Mouse (Mus musculus) ovary, postnatal 10 days (tissue): ENCODE measurements around the gene Plekho2.

Source experiments
- DNase-seq: peaks from one replicate; pipeline ENCODE4 v3.0.0; 2022; ENCODE audit warnings: low spot score

Plekho2 gene

GRCm38 (mm10) chr9:65552711-65553110 is 27.1 kb downstream of the Plekho2 start:
- no peak for DNase-seq

- DNase-seq = no peak
These were observed 27.7 kb downstream of the Plekho2 start for GRCm38 (mm10) chr9:65552141-65552540.

DNA sequence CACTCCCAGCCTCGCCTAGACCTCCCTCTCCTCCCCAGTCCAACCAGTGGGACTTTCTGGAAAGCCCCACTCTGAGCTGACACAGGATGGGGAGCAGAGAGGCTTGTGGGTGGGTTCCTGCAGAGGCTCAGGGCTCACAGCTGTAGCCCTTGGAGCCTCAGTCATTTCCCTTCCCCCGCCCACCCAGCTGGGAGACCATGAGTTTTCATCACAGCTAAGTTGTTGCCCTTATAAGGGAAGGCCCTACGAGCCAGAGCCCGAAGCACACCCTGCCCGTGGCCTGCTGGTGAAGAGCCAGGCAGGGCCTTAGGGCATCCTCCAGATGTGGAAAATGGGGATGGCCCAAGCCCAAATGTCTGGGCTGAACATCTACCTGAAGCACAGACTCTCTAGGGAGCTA is 28.8 kb downstream of the Plekho2 start:
- DNase-seq = peak; percentile 58

DNA sequence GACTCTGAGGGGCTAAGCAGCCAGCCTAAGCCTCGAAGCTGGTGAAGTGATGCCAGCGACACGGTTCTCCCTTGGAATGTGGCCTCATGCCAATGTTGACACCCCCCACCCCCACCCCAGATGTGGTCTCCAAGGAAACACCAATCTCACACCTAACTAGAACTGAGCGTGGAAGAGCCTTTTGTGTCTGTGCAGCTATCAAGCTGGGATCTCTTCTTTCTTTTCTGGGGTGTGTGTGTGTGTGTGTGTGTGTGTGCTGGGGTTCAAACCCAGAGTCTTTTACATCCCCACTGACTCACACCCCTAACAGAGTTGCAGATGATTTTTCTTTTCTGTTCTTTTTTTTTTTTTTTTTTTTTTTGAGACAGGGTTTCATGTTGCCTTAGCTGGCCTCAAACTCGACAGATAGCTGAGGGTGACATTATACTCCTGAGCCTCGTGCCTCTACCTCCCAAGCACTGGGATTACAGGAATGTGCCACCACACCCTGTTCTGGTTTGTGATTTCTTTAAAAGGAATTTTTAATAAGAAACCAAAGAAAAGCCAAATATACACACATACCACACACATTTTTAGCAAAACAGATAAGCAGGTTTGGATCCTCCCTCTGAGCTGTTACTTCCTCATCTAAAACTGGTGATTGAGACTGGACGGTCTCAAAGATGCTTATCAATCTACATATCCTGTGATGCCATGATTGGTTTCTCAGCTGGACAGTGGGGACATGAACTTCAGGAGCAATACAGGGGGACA is 29.6 kb downstream of the Plekho2 start:
- DNase-seq = no peak

DNA sequence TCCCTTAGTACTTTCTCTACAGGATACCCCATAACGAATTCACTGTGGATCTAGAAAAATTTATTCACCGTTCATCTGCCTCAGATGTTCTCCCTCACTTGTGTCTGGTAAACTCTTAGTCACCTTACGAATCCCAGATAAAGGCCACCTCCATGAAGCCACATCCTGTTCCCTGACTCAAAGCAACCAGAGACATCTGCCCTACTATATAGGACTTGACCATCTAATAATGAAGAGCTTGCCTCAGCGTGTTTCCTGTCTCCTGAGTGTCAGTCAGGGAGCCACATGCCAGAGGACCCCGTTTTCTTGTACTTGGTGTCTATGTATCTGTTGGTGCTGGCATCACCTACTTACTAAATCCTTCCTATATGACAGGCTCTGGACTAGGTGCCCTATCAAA is 30.2 kb downstream of the Plekho2 start:
- DNase-seq = no peak

- no peak for DNase-seq
These were observed 30.7 kb downstream of the Plekho2 start for GRCm38 (mm10) chr9:65549139-65549538.

GRCm38 (mm10) chr9:65548311-65548710 is 31.5 kb downstream of the Plekho2 start:
- no peak for DNase-seq

GRCm38 (mm10) chr9:65547844-65548243 is 32.0 kb downstream of the Plekho2 start:
- no peak for DNase-seq

DNA sequence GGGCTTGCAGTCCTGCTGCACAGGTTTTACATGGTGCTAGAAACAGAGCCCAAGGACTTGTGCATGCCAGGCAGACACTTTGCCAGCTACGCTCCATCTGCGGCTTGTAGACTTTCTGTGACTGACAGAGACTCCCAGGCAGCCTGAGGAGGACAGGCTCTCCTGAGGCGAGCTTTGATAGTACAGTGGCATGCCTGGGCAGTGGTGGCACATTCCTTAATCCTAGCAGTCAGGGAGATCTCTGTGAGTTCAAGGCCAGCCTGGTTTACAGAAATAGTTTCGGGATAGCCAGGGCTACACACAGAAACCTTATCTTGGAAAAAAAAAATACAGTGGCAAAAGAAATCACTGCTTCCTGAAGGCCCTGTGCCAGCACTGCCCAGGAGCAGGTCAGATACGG is 32.7 kb downstream of the Plekho2 start:
- no peak for DNase-seq

DNA sequence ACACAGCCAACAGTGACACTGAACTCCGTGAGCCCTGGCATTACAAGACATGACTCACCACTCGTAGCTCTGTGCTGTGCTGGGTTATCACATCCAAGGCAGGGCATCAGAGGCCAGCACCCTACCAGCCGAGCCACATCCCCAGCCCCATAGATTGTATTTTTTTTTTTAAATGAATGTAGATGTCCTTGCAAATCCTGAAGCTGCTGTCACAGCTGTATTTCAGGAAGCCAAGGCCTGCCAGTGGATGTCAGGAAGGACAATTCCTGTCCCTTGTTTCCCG is 33.5 kb downstream of the Plekho2 start:
- DNase-seq = no peak

DNA sequence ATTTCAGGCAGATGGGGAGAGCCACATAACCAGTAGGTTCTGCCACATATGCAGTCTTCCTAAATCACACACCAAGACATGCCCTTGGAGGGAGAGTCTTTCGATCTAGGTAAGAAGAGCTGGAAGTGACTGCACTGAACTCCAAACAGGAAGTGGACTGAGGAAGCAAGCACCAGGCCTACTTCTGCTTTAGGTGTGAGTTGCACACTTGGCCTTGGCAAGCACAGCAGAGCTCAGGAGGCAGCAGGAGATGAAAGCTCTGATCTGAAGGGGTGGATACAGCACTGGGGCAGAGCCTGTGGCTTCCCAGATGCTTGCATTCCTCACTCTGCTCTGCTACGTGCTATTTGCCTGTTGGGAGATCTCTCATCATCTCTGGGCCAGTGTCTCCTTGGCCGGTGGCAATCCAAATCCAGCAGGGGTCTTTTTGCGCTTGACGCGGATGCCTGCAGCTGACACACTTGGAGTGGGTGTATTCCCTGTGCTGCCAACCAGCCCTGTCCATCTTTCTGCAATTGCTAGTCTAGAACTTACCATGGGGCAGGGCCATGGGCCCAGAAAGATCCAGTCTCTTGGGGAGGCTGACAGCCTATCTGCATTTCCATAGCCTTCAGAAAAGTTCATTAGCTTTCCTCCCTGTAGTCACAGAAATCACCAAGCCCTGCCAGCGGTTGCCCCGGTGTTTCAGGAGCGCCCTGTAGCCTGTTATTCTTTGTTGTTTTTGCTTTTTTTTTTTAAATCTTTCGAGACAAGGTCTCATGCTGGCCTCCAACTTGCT is 34.0 kb downstream of the Plekho2 start:
- no peak for DNase-seq

DNA sequence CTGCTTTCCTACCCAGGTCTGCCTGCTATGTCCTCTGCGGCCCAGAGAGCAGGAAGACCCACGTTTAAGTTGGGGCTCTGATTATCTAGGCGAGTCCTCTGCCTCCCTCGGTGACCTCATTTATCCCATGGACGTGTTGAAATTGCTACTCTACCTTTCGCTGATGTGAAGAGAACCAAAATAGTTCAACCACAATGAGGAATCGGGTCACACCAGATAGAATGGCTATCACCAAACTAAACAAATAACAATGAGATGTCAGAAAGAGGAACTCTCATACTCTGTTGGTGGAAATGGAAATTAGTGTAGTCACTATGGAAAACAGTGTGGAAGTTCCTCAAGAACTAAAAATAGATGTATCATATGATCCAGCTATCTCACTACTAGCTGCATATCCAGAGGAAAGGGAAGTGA is 37.7 kb downstream of the Plekho2 start:
- no peak for DNase-seq

DNA sequence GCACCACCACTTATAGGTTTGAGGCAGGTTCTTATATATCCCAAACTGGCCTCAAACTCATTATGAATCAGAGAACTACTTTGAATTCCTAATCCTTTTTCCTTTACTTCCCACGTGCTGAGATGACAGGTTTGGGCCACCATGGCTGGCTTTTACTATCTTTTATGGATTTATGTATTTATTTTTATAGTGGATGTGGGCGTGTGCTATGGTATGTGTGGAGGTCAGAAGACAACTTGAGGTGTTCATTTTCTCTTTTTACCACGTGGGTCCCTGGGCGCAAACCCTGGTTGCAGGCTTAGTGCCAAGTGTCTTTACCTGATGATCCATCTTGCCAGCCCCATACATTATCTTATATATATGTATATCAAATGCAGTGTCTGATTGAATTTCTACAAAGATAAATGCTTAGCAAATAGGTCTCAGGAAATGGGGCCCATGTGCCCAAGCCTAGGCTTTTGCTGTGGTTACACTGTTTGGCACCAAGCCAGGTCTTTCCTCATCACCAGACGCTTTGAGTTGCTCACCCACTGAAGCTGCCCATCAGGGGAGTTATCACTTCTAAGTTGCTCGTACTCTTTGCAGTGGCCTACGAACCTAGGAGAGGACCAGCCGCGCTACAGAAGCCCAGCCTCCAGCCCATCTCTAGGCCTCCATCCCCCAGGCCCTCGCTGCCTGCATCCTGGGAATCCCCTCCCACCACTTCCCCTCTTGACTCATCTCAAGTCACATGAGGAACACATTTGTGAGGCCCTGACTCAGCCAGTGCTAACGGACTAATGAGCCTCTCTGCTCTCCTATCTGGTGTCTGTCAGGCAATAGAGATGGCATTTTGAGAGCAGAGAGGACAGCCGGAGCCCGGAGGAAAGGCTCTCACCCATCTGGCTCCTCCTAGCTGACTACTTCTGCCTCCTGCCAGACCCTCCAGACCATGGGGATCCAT is 38.4 kb downstream of the Plekho2 start:
- no peak for DNase-seq

DNA sequence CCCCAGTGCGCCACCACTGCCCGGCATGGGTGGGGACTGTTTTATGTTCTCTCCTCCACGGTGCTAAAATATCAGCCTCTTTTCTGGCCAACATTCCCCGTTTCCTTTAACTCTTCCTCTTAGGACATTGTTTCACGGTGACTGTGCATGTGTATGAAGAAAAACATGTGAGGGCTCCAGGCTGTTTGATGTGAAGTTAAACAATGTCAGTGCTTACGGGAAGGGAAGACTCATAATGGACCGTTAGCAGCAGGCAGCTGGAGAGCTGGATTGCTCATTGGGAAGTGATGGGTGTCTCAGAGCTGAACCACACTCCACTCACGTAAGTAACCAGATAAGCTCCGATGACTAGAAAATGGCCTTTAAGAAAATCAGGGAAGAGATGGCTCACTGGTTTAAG is 40.1 kb downstream of the Plekho2 start:
- no peak for DNase-seq

- DNase-seq = no peak
These were observed 41.8 kb downstream of the Plekho2 start for GRCm38 (mm10) chr9:65537901-65538630.

GRCm38 (mm10) chr9:65536491-65536890 is 43.3 kb downstream of the Plekho2 start:
- no peak for DNase-seq

DNA sequence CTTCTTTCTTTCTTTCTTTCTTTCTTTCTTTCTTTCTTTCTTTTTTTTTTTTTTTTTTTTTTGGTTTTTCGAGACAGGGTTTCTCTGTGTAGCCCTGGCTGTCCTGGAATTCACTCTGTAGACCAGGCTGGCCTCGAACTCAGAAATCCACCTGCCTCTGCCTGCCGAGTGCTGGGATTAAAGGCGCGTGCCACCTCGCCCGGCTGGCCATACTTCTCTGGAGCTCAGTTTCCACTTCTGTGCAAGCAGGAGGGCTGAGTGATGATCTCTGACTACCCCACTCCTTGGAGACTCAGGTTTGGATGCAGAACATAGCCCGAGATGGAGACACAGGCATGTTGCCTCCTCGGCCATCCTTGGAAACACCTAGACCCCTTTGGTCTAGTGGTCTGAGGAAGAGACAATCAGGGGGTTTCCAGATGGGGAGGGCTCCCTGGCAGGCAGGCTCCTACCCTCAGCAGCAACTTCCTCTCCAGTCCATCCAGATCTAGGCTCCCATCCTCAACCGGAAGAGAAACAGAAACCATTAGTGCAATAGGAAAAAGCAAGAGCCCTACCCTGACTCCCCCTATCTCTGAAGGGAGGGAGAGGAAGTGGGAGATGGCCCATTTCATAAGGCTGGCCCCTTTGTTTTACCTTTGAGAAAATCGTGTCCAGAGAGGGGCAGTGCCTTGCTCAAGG is 43.9 kb downstream of the Plekho2 start:
- no peak for DNase-seq

GRCm38 (mm10) chr9:65535191-65535722 is 44.6 kb downstream of the Plekho2 start:
- no peak for DNase-seq

- DNase-seq = no peak
These were observed 45.7 kb downstream of the Plekho2 start for GRCm38 (mm10) chr9:65534111-65534510.

DNA sequence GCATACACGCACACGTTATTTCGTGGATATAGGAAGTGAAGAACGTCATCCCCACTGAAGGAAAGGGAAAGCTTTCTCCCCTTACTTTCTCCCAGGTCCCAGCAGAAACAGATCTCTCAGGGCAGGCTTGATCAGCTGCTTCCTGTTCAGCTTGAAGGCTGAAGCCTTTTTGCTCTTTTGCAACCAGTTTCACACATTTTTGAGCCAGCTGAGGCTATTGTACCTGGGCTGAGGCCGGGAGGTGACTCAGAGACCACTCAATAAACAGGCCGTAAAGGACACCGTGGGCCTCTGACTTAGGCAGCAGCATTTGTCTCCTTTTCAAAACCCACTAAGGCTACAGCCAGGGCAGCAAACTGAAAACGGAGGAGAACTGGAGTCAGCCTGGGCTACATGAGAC is 46.9 kb downstream of the Plekho2 start:
- no peak for DNase-seq

DNA sequence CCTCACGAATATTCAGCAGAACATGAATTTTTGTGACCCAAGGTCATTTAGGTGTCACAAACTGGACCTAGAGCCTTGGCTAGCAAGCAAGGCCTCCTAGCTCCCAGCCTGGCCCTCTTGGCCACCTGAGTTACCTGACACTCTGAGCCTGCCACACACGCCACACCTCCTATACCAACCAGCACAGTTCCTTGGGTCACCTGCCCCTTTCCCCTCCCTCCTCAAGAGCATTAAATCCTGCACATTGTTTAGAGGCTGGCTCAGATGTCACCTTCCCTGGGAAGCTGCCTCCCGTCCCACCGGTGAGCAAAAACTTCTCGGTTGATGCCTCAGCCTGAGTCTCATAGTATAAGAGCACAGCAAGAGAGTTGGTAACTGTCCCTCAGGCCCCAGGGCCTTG is 48.6 kb downstream of the Plekho2 start:
- no peak for DNase-seq
